Mouse (Mus musculus) spleen, postnatal 4 days (tissue): ENCODE results near the gene Mid1ip1.

Source experiments
- DNase-seq, 2 experiments: peaks; one replicate each; pipeline ENCODE4 v3.0.0; 2022; ENCODE audit warnings: low spot score in 2 of 2

Gene Mid1ip1

DNA sequence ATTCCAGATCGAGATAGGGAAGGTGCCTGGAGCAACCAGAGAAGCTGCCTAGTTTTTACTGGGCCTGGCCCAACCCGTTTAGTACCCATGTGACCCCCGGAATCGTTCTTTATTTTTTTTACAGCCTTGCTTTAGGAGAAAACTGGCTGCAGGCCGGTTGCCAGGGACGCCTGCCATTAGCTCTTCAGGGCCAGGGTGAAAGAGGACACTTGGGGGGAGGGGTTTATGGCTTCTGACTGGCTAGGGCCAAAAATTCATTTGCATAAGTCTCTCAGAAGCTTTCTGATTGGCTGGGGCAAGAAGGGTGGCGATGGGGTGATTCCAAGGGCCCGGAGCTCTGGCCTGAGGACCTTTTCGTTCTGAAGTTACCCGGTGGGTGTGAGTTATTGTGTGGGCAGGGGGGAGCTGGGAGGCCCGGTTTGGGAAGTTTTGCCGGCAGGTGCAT is at the start of gene Mid1ip1:
Gene Mid1ip1 (plus strand): TSS at position 318 of the 445 bp plus-strand sequence.
- peak; percentile 76 to 80 for DNase-seq

DNA sequence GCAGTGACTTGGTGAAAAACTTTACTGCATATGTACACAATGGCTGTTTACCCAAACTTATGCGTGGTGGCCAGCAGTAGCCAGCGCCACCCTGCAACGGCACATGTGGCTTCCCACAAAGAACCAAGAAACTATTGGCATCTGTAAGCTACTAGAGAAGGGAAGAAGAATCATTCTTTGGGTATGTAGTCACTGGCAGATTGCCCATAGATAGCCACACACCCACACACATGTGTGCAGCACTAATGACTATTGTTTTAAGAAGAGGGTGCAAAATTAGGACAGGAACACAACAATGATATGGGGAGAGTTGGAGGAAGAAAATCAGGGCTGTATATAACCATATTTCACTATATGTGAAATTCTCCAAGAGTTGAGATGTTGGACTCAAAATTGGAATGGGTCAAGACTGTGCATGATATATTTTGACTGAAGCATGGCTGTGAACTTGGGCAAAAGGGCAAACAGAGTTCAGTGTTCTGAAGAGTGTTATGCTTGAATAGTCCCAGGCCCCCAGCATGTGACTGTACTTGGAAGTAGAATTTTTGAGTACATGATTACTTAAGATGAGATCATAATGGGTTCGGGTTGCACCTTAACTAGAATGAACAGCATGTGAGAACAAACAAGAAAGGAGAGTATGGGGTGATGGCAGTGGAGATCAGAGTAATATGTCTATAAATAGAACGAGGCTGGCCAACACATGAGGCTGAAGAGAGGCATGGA is 20.2 kb upstream of the Mid1ip1 start:
- no peak for DNase-seq

DNA sequence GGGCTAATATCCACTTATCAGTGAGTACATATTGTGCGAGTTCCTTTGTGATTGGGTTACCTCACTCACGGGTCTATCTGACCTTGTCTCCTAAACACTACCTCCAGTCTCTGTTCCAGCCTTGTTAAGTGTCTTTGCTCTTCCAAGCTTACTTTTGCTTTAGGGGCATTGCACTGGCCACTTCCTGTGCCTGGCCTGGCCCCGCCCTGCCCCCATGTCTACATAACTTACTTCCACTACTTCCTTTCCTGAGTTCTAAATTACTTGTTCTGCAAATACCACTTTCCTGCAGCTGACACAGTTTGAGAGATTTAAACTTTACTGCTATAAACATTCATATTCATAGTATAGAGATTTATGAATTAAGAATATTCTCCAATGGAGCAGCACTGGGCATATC is 8.1 kb upstream of the Mid1ip1 start:
- DNase-seq = no peak

DNA sequence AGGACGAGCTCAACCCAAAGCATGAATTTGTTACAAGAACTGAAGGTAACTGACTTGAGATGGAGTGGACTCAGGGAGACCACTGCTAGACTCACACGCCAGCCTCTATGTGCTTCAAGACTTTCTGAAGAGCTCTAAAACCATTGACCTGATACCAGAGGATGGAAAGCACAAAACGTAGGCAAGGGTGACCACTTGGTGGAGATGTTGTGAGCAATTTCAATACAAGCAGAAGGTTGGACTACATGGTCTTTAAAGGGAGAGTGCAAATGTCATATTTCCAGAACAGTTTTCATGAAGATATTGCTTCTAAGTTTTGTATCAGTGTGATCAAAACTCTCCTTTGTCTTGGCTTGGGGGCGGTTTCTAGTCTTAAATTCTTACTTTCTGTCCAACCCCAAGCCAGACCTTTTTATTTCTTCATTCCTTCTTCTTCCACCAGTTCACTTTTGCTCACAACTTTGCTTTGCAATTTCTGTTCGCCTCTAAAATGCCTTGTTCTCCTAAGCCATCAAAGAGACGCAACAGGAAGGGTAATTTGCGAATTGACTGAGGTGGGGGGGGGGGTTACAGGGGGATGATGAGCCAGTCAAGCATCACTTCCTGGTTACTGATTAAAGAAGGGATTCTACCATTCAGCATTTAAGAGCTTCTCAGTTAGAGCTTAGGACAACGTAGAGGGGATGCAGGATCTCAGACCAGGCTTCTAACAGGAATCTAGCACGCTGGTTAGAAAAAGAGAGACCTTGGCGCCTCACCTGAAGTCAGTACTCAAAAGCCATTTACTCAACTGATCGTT is 775 bp upstream of the Mid1ip1 start:
- no peak for DNase-seq

DNA sequence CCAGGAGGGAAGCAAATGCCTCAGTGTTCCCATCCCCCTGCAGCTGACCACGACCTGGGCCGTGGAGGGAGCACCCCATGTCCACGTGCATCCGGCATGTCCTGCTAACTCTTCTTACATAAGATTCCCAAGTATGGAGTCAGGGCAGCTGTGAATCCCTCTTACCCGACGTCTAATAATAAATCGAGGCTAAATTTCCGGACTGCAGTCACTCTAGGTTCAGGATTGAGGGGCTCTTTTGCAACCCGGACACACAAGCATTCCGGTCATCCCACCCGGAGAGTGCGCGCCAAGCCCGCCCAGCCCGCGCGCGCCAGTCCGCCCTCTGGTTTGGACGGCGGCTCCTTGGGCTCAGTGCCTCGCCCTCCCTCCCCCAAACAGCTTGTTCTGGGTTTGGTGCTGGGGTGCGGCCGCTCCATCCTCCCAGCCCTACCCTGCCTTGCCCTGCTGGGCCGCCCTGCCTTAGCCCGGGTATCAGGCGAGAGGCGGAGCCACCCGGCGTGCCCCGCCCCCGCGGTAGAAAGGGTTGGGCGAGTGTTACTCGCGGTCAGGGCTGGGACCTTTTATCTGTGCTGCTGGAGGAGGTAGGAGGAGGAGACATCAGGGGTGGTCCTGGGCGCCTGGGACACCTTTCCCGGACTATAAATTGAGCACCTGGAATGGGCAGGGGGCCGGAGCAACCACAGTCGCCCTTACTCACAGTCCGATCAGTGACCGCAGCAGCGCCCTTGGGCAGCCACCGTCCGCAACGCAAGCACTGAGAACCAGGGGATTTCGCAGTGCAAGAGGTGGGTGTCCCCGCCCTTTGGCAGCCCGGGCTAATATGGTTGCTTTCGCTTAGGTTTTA is 2.3 kb downstream of the Mid1ip1 start:
- peak; percentile 91 for DNase-seq

DNA sequence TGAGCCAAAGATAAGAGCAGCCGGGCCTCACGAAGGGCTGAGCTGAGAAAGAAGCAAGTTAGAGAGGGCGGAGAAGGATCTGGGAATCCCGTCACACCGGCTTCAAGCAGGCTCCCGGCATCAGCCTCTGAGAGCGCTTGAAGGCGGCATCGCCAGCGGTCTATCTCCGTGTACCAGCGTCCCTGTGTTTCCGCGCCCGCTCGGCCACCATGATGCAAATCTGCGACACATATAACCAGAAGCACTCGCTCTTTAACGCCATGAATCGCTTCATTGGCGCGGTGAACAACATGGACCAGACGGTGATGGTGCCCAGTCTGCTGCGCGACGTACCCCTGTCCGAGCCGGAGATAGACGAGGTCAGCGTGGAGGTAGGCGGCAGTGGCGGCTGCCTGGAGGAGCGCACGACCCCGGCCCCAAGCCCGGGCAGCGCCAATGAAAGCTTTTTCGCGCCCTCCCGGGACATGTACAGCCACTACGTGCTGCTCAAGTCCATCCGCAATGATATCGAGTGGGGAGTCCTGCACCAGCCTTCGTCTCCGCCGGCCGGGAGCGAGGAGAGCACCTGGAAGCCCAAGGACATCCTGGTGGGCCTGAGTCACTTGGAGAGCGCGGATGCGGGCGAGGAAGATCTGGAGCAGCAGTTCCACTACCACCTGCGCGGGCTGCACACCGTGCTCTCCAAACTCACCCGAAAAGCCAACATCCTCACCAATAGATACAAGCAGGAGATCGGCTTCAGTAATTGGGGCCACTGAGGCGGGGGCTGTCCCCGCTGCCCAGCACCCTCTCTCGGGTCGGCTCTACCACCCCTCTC is 3.4 kb downstream of the Mid1ip1 start:
- DNase-seq = peak; percentile 29 to 74

DNA sequence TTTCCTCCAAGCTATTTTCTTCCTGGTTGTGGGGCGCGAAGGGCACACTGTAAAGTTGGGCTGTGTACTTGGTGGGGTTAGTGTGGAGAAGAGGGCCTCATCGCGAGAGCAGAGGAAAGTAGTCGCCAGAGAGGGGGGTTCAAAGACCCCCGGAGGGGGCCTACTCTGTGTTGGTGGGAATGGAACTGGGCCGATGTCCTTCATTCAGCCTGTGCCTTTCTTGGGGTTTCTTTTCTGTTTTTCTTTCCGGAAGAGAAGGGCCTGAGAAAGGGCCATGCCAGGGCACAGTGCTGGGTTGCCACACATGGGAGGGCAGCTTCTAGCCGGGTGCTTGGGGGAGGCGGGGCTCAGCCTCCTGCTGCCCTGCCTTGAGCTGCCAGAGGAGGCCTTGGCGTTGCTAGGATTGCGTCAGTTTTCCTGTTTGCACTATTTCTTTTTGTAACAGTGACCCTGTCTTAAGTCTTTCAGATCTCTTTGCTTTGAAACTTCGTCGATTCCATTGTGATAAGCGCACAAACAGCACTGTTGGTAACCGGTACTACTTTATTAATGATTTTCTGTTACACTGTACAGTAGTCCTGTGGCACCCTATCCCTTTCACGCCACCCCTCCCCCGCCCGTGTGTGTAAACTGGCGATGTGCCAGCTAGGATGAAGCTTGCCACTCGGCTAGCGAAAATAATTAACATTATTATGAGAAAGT is 4.2 kb downstream of the Mid1ip1 start:
- DNase-seq = peak; percentile 71 to 78

DNA sequence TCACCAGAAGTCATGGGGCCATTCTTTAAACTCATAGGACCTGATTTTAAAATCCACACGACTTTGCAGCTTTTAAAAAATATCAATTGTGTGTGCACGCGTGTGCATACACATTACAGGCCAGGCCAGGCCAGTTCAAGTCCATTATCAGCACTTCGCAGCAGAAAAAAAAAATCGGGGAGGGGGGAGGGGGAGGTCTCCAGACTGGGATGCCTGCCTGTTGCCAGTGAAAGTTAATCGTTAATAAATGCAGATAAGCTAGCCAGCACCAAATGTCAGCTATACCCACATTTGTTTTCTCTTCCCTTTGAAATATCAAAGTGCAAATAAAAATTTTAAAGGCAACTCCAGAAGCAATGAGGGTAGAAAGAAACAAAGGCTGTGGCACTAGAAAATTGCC is 5.6 kb downstream of the Mid1ip1 start:
- DNase-seq = no peak

DNA sequence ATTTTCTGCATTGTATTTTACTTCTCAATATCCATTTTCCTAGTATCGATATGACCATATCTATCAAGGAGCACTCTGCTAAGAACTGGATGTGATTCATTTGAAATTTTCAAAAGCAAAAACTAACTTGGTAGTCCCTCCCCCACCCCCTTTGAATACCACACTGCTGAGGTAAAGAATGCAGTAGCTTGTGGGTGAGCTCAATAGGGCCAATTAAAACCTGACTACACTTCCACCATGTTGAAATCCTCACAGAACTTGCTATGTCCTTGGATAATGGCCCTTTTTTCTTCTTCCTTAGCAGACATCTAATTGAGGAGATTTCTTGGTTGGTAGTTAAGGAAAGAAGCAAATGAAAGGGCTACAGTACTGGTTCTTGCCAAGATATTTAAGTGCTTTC is 9.8 kb downstream of the Mid1ip1 start:
- no peak for DNase-seq

DNA sequence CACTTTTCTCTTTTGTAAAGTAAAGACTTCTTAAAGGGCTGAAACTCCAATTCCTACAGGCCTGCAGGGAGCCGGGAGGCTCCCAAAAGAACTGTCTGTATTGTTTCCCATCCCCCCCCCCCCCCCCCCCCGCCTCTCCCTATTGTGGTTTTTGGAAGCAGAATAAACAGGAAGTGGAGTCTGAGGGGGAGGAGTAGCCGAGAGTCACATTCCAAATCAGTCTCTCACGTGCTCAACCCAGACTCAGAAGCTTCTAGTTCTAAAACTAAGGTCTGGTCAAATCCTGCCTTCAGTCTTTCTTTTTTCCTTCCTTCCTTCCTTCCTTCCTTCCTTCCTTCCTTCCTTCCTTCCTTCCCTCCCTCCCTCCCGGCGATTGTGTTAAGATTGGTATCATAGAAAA is 14.7 kb downstream of the Mid1ip1 start:
- no peak for DNase-seq

DNA sequence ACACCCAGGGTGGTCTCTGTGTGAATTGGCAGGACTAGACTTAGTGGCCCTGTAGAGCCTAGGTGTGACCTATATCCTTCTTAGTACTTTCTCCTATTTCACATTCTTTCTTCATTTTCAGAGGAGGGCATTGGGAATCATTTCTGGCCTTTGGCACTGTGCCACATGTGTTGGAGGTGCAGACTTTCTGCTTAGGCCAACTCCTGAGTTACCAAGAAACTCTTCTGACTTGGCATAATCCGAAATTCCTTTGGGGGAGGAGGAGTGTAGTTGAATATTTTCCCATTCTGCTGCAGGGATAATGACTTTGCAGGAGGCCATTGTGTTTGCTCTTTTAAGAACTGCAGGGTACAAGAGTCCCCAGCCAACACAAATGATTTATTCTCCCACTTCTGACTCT is 19.6 kb downstream of the Mid1ip1 start:
- no peak for DNase-seq

DNA sequence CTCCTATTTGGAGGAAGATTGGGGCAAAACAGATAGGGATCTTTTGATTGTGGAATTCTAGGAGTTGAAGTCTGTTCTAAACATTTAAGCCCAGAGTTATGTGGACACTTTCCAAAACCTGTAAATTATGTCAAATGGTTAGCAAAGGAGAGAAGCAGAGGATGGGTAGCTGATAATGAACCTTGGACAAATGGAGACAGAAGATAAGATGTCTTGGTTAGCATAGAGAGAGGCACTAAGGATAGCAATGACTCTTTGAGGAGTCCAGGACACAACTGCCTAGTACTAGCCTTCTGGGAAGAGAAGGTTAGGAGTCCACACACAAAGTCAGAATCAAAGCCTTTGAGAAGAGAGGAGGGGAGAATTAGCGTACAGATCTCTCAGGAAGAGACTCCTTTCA is 20.1 kb downstream of the Mid1ip1 start:
- no peak for DNase-seq

DNA sequence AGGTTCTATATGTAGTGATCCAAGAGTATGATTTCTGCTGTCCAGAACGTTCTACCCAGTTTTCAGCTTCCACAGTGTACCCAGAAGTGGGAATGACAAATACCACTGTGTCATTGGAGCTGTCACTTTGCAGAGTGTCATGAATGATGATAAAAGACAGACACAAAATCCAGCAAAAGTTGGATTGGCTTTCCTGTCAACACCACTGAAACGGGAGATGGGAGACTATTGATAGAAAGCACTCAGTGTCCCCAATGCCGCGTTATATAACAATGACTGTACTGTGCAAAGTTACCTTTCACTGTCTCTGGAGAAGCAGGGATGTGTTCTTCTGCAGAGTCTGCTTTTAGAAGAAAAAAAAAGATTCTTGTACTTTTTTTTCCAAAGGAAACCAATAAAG is 44.1 kb downstream of the Mid1ip1 start:
- DNase-seq = no peak

DNA sequence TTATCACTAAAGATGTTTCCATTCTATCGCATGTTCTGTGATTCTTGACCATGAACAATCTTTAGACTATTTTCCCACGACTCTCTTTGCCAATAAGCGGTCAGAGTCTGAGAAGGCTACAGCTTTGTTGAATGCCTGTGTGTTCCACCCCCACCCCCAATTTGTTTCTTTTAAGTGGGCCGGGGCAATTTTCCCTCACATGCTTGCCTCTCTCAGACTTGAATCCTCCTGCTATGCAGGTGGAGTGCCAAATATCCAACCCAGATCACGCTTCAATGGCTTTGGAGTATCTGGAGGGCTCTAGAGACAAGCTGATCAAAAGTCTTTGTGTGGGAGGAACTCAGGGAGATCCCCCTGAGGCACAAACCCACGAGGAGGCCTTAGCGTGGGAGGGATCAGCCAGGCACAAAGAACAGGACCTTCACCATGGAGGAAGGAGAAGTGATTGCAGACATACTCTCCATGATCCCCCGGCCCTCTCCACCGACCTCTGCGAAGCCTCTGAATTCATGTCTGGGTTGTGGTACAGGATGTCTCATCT is 48.7 kb downstream of the Mid1ip1 start:
- no peak for DNase-seq
